Mouse (Mus musculus): ENCODE results near the gene Tmem182. TPM values are rescaled to one million over a fixed set of nuclear protein-coding genes. Genes with fewer than 3 reads are reported as not detected.

Tmem182 gene
- polyA plus RNA-seq, 1 experiment from 2014 or later, result not detected

DNA sequence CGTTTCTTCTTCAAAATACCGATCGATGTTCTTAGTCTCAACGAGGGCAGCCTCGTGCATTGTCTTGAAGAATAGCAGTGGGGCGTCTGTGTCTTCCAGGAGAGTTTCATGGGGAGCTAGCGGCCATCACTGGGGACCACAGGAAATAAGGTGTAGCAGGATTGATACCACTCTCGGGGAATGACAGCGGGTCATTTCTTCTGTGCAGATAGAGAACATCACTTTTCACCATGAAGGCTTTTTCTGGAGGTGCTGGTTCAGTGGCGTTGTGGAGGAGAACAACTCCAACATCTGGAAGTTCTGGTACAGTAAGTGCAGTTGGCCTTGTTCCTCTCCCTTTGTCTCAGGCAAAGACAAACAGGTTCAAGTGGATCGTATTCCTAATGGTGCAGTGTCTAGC is 490 bp downstream of the Tmem182 start:
- Histone ChIP-seq H3K4me2 (ENCODE audit: low read depth, low read length, severe bottlenecking) (no peak overlapping the region), H3K36me3 (ENCODE audit: control insufficient read depth, insufficient read depth, low read length) (no peaks in the 10 kb centered on the region), H3K9ac (ENCODE audit: low read length) (no peak overlapping the region), H3K4me3 (ENCODE audit: low read depth, low read length) (no peak overlapping the region), H3K4me1 (replicated peaks; ENCODE audit: control insufficient read depth, insufficient read depth, low read length) (no peaks in the 10 kb centered on the region), H3K27me3 (ENCODE audit: control insufficient read depth, insufficient read depth, low read length) (no peaks in the 10 kb centered on the region), H3K9me3 (ENCODE audit: control insufficient read depth, low read length) (no peaks in the 10 kb centered on the region), H3K27ac (ENCODE audit: low read depth, low read length) (no peak overlapping the region)
- ATAC-seq (replicated peaks; ENCODE audit: low FRiP score) (no peak), DNase-seq (ENCODE audit: low spot score) (no peak)
- WGBS, result 91% methylated on average over 11 of the region's 11 CpGs

DNA sequence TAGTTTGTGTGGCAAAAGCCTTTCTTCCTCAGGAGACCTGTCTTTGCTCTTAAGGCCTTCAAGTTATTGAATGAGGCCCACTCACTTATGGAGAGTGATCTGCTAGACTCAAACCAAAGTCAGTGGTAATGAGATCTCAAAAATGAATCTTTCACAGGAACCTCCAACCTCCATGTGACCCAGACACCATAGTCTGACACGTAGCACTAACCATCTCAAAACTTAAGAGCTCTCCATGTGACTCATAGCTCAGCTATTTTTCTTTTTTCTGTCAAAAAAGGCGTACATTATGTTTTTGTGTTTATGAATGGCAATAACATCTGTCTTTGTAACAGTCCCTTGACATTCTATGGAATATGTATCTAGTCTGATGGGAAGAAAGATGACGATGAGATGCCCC is 3.2 kb downstream of the Tmem182 start:
- 92% methylated on average over 3 of the region's 3 CpGs for WGBS
- Histone ChIP-seq H3K9me3 (ENCODE audit: control insufficient read depth, low read length) (no peaks in the 10 kb centered on the region), H3K9ac (ENCODE audit: low read length) (no peak overlapping the region), H3K4me3 (ENCODE audit: low read depth, low read length) (no peak overlapping the region), H3K4me1 (replicated peaks; ENCODE audit: control insufficient read depth, insufficient read depth, low read length) (no peaks in the 10 kb centered on the region), H3K27ac (ENCODE audit: low read depth, low read length) (no peak overlapping the region), H3K36me3 (ENCODE audit: control insufficient read depth, insufficient read depth, low read length) (no peaks in the 10 kb centered on the region), H3K27me3 (ENCODE audit: control insufficient read depth, insufficient read depth, low read length) (no peaks in the 10 kb centered on the region), H3K4me2 (ENCODE audit: low read depth, low read length, severe bottlenecking) (no peak overlapping the region)
- ATAC-seq (replicated peaks; ENCODE audit: low FRiP score) (no peak), DNase-seq (ENCODE audit: low spot score) (no peak)

DNA sequence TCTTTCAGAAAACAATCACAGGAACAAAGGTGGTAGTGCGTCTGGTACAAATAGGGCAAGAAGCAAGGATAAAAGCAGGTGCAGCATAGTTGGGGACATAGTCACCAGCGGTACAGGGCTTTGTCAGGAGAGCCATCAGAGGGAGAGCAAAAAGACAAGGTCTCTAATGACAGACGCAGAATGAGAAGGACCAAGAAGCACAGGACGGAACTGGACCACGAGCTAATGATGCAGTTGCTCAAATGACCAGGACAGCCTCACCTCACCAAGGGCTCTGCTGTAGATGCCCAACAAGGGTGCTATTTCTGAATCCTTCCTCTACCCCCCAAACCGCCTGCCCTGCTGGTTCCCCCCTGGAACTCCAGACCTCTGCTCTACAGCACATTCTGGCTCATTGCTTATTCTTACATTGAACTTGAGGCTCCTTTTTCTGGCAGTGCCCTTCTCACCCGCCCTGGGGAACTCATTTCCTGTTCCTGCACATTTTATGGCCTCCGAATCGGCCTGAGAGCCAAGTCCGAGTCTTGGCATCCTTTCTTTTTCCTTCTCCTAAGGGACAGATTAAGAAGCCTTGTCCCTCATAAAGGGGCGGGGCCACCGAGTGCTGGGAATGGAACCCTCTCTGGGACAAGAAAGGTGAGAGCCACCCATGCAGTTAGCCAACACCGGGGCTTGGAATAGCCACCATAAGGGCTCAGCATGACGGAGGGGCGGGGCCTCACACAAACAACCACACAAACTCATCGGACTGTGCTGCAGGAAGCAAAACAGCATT is 9.9 kb downstream of the Tmem182 start:
- H3K36me3 ChIP-seq (ENCODE audit: control insufficient read depth, insufficient read depth, low read length), result no peaks in the 10 kb centered on the region
- H3K27ac ChIP-seq (ENCODE audit: low read depth, low read length), result no peak overlapping the region
- no peaks in the 10 kb centered on the region for H3K27me3 ChIP-seq (ENCODE audit: control insufficient read depth, insufficient read depth, low read length)
- H3K4me3 ChIP-seq (ENCODE audit: low read depth, low read length), result no peak overlapping the region
- H3K9me3 ChIP-seq (ENCODE audit: control insufficient read depth, low read length), result no peaks in the 10 kb centered on the region
- ATAC-seq (replicated peaks; ENCODE audit: low FRiP score) (no peak), DNase-seq (ENCODE audit: low spot score) (no peak)
- H3K4me1 ChIP-seq (replicated peaks; ENCODE audit: control insufficient read depth, insufficient read depth, low read length), result no peaks in the 10 kb centered on the region
- 77% methylated on average over 16 of the region's 16 CpGs for WGBS
- H3K9ac ChIP-seq (ENCODE audit: low read length), result no peak overlapping the region
- H3K4me2 ChIP-seq (ENCODE audit: low read depth, low read length, severe bottlenecking), result no peak overlapping the region

DNA sequence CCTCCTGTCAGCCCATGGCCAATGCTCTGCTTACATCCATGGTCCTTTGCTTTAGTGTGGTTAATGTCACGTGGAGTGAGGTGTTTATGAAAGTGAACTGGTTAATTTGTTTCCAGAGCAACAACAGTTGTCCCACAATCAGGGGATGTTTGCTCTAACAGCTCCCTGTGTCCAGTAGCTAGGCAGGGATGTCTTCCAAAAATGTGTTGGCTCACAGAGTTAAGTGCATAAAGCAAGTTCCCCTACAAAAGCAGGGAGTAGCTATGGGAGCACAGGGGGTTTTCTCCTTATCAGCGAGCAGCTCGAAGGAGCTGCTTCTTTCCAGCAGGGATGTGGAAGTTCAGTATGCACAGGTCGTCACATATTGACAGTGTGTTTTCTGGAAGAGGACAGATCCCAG is 19.1 kb downstream of the Tmem182 start:
- H3K27ac ChIP-seq (ENCODE audit: low read depth, low read length), result no peak overlapping the region
- H3K9ac ChIP-seq (ENCODE audit: low read length), result no peak overlapping the region
- no peak overlapping the region for H3K4me2 ChIP-seq (ENCODE audit: low read depth, low read length, severe bottlenecking)
- H3K9me3 ChIP-seq (ENCODE audit: control insufficient read depth, low read length), result no peaks in the 10 kb centered on the region
- H3K4me1 ChIP-seq (replicated peaks; ENCODE audit: control insufficient read depth, insufficient read depth, low read length), result no peaks in the 10 kb centered on the region
- no peak for DNase-seq (ENCODE audit: low spot score)
- H3K27me3 ChIP-seq (ENCODE audit: control insufficient read depth, insufficient read depth, low read length), result no peaks in the 10 kb centered on the region
- ATAC-seq (replicated peaks; ENCODE audit: low FRiP score), result no peak
- 78% methylated on average over 4 of the region's 4 CpGs for WGBS
- no peaks in the 10 kb centered on the region for H3K36me3 ChIP-seq (ENCODE audit: control insufficient read depth, insufficient read depth, low read length)
- no peak overlapping the region for H3K4me3 ChIP-seq (ENCODE audit: low read depth, low read length)

DNA sequence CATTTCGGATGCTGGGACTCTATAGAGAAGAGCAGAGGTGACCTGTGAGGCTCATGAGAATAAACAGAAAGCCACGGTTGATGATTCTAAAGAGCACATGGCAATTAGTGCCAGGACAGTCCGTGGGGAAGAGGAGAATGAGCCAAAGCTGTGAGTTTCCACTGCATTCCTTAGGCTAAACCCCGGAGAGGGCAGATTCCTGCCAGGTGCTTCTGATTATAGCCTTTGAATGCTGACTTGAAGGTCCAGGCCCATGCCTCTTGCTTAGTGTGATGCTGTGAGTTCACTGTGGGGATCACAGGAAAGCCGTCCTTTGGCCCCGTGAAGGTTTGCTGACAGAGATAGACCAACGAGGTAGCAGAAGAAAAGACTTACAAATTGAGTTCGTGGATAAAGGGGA is 19.5 kb downstream of the Tmem182 start:
- Histone ChIP-seq H3K27ac (ENCODE audit: low read depth, low read length) (no peak overlapping the region), H3K9ac (ENCODE audit: low read length) (no peak overlapping the region), H3K36me3 (ENCODE audit: control insufficient read depth, insufficient read depth, low read length) (no peaks in the 10 kb centered on the region), H3K4me3 (ENCODE audit: low read depth, low read length) (no peak overlapping the region), H3K9me3 (ENCODE audit: control insufficient read depth, low read length) (no peaks in the 10 kb centered on the region), H3K27me3 (ENCODE audit: control insufficient read depth, insufficient read depth, low read length) (no peaks in the 10 kb centered on the region), H3K4me2 (ENCODE audit: low read depth, low read length, severe bottlenecking) (no peak overlapping the region), H3K4me1 (replicated peaks; ENCODE audit: control insufficient read depth, insufficient read depth, low read length) (no peaks in the 10 kb centered on the region)
- WGBS, result 72% methylated on average over 8 of the region's 8 CpGs
- ATAC-seq (replicated peaks; ENCODE audit: low FRiP score) (no peak), DNase-seq (ENCODE audit: low spot score) (no peak)

DNA sequence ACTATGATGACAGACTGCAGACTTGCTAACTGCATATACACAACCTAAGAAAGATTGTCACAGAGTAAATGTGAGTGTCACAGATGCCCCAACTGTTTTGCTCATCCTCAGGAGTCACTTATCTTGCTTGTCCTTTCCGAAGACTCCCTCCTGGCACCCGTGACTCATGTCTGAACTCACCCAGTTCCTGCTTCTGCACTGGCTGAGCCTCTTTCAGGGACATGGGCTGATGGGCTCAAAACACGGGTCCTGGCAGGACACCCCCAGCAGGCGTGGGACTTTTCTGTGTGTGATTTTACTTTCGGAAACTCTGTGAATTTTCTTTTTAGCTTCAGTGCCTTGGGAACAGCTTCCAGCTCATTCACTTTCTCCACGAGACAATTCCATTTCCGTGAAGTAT is 20.4 kb downstream of the Tmem182 start:
- WGBS, result 82% methylated on average over 7 of the region's 7 CpGs
- no peak for DNase-seq (ENCODE audit: low spot score)
- Histone ChIP-seq H3K4me1 (replicated peaks; ENCODE audit: control insufficient read depth, insufficient read depth, low read length) (no peaks in the 10 kb centered on the region), H3K9ac (ENCODE audit: low read length) (no peak overlapping the region), H3K27ac (ENCODE audit: low read depth, low read length) (no peak overlapping the region), H3K4me3 (ENCODE audit: low read depth, low read length) (no peak overlapping the region), H3K4me2 (ENCODE audit: low read depth, low read length, severe bottlenecking) (no peak overlapping the region), H3K27me3 (ENCODE audit: control insufficient read depth, insufficient read depth, low read length) (no peaks in the 10 kb centered on the region), H3K36me3 (ENCODE audit: control insufficient read depth, insufficient read depth, low read length) (no peaks in the 10 kb centered on the region), H3K9me3 (ENCODE audit: control insufficient read depth, low read length) (no peaks in the 10 kb centered on the region)
- no peak for ATAC-seq (replicated peaks; ENCODE audit: low FRiP score)

DNA sequence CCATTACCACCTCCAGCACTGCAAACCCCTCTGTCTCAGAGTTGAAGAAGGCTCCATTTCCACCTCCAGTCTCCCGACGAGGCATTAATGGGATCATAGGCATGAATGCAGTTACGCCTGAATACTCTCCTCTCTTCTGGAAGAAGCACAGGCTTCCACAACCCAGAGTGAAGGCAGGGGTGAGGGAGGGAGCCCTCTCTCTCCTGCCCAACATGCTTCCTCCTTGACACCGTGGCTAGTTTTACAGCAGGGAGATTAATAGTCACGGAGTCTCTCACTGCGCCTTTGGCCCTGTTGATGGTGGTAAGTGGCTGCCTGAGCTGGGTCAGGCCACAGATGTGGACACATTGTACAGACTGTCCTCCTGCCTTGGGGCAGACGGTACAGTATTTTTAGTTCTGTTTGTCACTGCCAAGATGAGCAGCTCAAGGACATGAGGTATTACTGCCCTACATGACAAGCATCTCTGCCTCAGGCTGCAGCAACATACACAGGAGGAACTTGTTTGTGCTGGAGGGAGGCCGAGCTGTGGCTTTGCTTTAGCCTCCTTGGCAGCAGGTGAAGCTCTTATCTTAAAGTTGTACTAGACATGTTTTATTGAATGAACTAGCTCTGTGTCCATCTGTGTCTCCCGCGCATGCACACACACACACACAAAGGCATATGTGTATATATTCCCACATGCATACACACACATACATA is 24.0 kb downstream of the Tmem182 start:
- no peak overlapping the region for H3K9ac ChIP-seq (ENCODE audit: low read length)
- no peak overlapping the region for H3K27ac ChIP-seq (ENCODE audit: low read depth, low read length)
- ATAC-seq (replicated peaks; ENCODE audit: low FRiP score), result no peak
- H3K36me3 ChIP-seq (ENCODE audit: control insufficient read depth, insufficient read depth, low read length), result no peaks in the 10 kb centered on the region
- DNase-seq (ENCODE audit: low spot score), result no peak
- whole genome bisulfite sequencing, result 77% methylated on average over 10 of the region's 10 CpGs
- H3K4me1 ChIP-seq (replicated peaks; ENCODE audit: control insufficient read depth, insufficient read depth, low read length), result no peaks in the 10 kb centered on the region
- H3K9me3 ChIP-seq (ENCODE audit: control insufficient read depth, low read length), result no peaks in the 10 kb centered on the region
- no peak overlapping the region for H3K4me2 ChIP-seq (ENCODE audit: low read depth, low read length, severe bottlenecking)
- no peaks in the 10 kb centered on the region for H3K27me3 ChIP-seq (ENCODE audit: control insufficient read depth, insufficient read depth, low read length)
- no peak overlapping the region for H3K4me3 ChIP-seq (ENCODE audit: low read depth, low read length)

DNA sequence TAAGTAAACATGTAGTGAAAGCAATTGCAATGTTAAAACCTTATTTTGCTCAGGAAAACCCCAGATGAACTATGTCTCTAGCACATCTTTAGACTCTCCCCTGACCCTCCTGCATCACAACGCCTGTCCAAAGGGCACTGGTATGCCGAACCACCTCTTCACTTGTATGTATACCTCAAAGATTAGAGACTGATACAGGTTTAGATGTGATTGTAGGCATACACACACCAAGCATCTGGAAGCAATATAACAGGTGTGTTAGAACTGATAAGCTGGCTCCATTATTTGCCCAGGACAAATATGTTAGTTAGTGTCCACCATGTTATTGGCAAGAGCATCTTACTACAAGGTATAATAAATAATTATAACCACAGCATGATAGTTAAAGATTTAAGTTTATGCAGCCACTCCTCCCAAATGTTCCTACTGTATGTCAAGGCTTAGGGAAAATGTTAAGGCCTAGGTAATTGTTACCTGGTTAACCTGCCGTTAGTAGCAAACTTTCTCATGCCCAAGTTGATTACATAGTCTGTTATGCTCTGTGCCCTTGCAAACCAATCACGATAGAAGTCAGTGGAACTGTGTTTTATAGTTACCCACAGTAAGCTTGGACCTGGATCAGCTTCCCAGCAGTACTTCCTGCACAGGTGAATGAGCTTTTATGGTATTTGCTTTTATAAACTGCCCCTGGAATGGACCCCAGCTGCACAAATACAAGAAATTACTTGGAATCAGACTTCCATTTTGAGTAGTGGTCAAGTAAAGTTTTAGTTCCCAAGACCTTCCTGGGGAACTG is 25.5 kb downstream of the Tmem182 start:
- Histone ChIP-seq H3K4me1 (replicated peaks; ENCODE audit: control insufficient read depth, insufficient read depth, low read length) (no peaks in the 10 kb centered on the region), H3K9me3 (ENCODE audit: control insufficient read depth, low read length) (no peaks in the 10 kb centered on the region), H3K9ac (ENCODE audit: low read length) (no peak overlapping the region), H3K27ac (ENCODE audit: low read depth, low read length) (no peak overlapping the region), H3K36me3 (ENCODE audit: control insufficient read depth, insufficient read depth, low read length) (no peaks in the 10 kb centered on the region), H3K4me3 (ENCODE audit: low read depth, low read length) (no peak overlapping the region), H3K4me2 (ENCODE audit: low read depth, low read length, severe bottlenecking) (no peak overlapping the region), H3K27me3 (ENCODE audit: control insufficient read depth, insufficient read depth, low read length) (no peaks in the 10 kb centered on the region)
- DNase-seq (ENCODE audit: low spot score), result no peak
- 85% methylated on average over 4 of the region's 4 CpGs for WGBS
- ATAC-seq (replicated peaks; ENCODE audit: low FRiP score), result no peak
